Mouse (Mus musculus): ENCODE results near the gene Cenpv.

Cenpv gene

GRCm38 (mm10) chr11:62539089-62539890 is at the start of gene Cenpv:
TSS of gene Cenpv (minus strand) at chr11:62539261.
- in situ Hi-C loops (cut with MboI, MseI) = no loop called here

GRCm38 (mm10) chr11:62587034-62587433 is 48.0 kb upstream of the Cenpv start:
- in situ Hi-C loops (cut with MboI, MseI) = no loop called here

- in situ Hi-C loops (cut with MboI, MseI) = no loop called here
Measured at GRCm38 (mm10) chr11:62584671-62585206, 45.7 kb upstream of the Cenpv start.

GRCm38 (mm10) chr11:62583031-62583430 is 44.0 kb upstream of the Cenpv start:
- in situ Hi-C loops (cut with MboI, MseI) = no loop called here

GRCm38 (mm10) chr11:62576530-62577152 is 37.6 kb upstream of the Cenpv start:
- in situ Hi-C loops (cut with MboI, MseI) = no loop called here

- in situ Hi-C loops (cut with MboI, MseI) = no loop called here
Measured at GRCm38 (mm10) chr11:62575659-62576438, 36.8 kb upstream of the Cenpv start.

GRCm38 (mm10) chr11:62575297-62575658 is 36.2 kb upstream of the Cenpv start:
- in situ Hi-C loops (cut with MboI, MseI) = no loop called here

GRCm38 (mm10) chr11:62574703-62575085 is 35.6 kb upstream of the Cenpv start:
- in situ Hi-C loops (cut with MboI, MseI) = no loop called here

GRCm38 (mm10) chr11:62573959-62574702 is 35.1 kb upstream of the Cenpv start, which contains the start of gene Trpv2:
TSS of gene Trpv2 (plus strand) at chr11:62574486.
- in situ Hi-C loops (cut with MboI, MseI) = no loop called here

- in situ Hi-C loops (cut with MboI, MseI) = no loop called here
Measured at GRCm38 (mm10) chr11:62568300-62568699, 29.2 kb upstream of the Cenpv start.

- in situ Hi-C loops (cut with MboI, MseI) = no loop called here
Measured at GRCm38 (mm10) chr11:62566211-62566610, 27.1 kb upstream of the Cenpv start.

GRCm38 (mm10) chr11:62565747-62566146 is 26.7 kb upstream of the Cenpv start:
- in situ Hi-C loops (cut with MboI, MseI) = no loop called here

GRCm38 (mm10) chr11:62563590-62563989 is 24.5 kb upstream of the Cenpv start:
- in situ Hi-C loops (cut with MboI, MseI) = no loop called here

- in situ Hi-C loops (cut with MboI, MseI) = no loop called here
Measured at GRCm38 (mm10) chr11:62560463-62561016, 21.5 kb upstream of the Cenpv start.

- in situ Hi-C loops (cut with MboI, MseI) = no loop called here
Measured at GRCm38 (mm10) chr11:62558961-62559646, 20.0 kb upstream of the Cenpv start.

- in situ Hi-C loops (cut with MboI, MseI) = no loop called here
Measured at GRCm38 (mm10) chr11:62558152-62558551, 19.1 kb upstream of the Cenpv start.

- in situ Hi-C loops (cut with MboI, MseI) = no loop called here
Measured at GRCm38 (mm10) chr11:62557205-62557604, 18.1 kb upstream of the Cenpv start.

- in situ Hi-C loops (cut with MboI, MseI) = no loop called here
Measured at GRCm38 (mm10) chr11:62555896-62556412, 16.9 kb upstream of the Cenpv start.

GRCm38 (mm10) chr11:62554934-62555517 is 16.0 kb upstream of the Cenpv start:
- in situ Hi-C loops (cut with MboI, MseI) = no loop called here
